Mouse (Mus musculus) neural tube, embryonic 11.5 days (tissue): ENCODE data around the gene Nxpe4. TPM values are rescaled to one million over a fixed set of nuclear protein-coding genes. Genes with fewer than 3 reads are reported as not detected.
A peak's percentile ranks its signal among the peaks of the same experiment; 100 is the strongest.

Source experiments
- ATAC-seq: fragments of 200-750 bp; cut with Nextera tagmentation; 2 replicates; pipeline ENCODE4 v1.8.0; 2017; ENCODE audit warnings: moderate number of reproducible peaks, mild to moderate bottlenecking, moderate TSS enrichment, moderate library complexity; ENCODE audit not compliant: insufficient read depth, low FRiP score, low TSS enrichment
- DNase-seq: peaks from one replicate; pipeline ENCODE4 v3.0.0-alpha.2; 2015; ENCODE audit warnings: low spot score
- H3K27ac ChIP-seq: fragments of 300-500 bp; sonication (generic); 2 replicates; pipeline ENCODE4 v1.5.1; 2014; ENCODE audit warnings: low read depth, mild to moderate bottlenecking, low read length
- H3K27me3 ChIP-seq: fragments of 300-500 bp; sonication (generic); 2 replicates; pipeline ENCODE4 v1.6.1; 2014; ENCODE audit warnings: mild to moderate bottlenecking, low read length, mixed read lengths; ENCODE audit not compliant: control insufficient read depth, insufficient read depth
- H3K36me3 ChIP-seq: fragments of 300-500 bp; sonication (generic); 2 replicates; pipeline ENCODE4 v1.6.1; 2014; ENCODE audit warnings: mild to moderate bottlenecking, low read length, moderate library complexity, mixed read lengths; ENCODE audit not compliant: control insufficient read depth, insufficient read depth
- H3K4me1 ChIP-seq: fragments of 300-500 bp; sonication (generic); 2 replicates; pipeline ENCODE4 v1.6.1; 2014; ENCODE audit warnings: low read length, mixed read lengths; ENCODE audit not compliant: control insufficient read depth, insufficient read depth
- H3K4me2 ChIP-seq: fragments of 300-500 bp; sonication (generic); 2 replicates; pipeline ENCODE4 v1.6.1; 2014; ENCODE audit warnings: low read depth, mild to moderate bottlenecking, moderate library complexity
- H3K4me3 ChIP-seq: fragments of 300-500 bp; sonication (generic); 2 replicates; pipeline ENCODE4 v1.5.1; 2014; ENCODE audit warnings: low read depth, low read length
- H3K9ac ChIP-seq: fragments of 300-500 bp; sonication (generic); 2 replicates; pipeline ENCODE4 v1.6.1; 2014; ENCODE audit warnings: mild to moderate bottlenecking, low read length
- H3K9me3 ChIP-seq: fragments of 300-500 bp; sonication (generic); 2 replicates; pipeline ENCODE4 v1.6.1; 2016; ENCODE audit warnings: low read length; ENCODE audit not compliant: control insufficient read depth
- WGBS: fragments of 180-500 bp; shearing (Covaris S2); extraction: QIAGEN DNeasy Blood & Tissue Kit; methylation state at CpG from one replicate; pipeline ENCODE4 v1.1.7; 2014; 5-methylcytosine and 5-hydroxymethylcytosine counted together
- polyA plus RNA-seq: library from polyadenylated mRNA; unstranded; fragments of >200 nt; fragmentation: Nextera tagmentation; extraction: Ambion mirVana; gene quantifications from 2 replicates; pipeline ENCODE4 v1.2.1, GENCODE M21; 2014

The Nxpe4 gene
- polyA plus RNA-seq, 1 experiment from 2014 or later: 6.0 TPM

DNA sequence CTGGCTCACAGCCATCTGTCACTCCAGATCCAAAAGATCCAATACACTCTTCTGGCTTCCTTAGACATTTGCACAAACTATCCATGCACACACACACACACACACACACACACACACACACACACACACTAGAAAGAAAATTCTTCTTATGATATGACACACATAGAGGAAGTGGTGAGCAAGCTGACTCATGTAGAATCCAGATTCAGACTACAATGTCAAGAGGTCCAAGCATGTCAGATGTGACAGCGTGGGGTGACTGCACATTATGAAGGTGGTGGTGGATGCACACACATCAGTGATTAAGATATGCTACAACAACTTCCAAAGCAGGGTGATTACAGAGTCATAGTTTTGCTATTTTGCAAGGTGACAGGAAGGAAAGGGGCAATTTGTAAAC lies 282.1 kb downstream of the Nxpe4 start:
- H3K4me3 ChIP-seq: no peak overlapping the region
- DNase-seq (no peak), ATAC-seq (no peak)
- H3K27me3 ChIP-seq: no peaks in the 10 kb centered on the region
- H3K9ac ChIP-seq: no peak overlapping the region
- WGBS: 87% methylated on average over 1 of the region's 1 CpGs
- H3K4me2 ChIP-seq: no peak overlapping the region
- H3K27ac ChIP-seq: no peak overlapping the region
- no peaks in the 10 kb centered on the region for H3K9me3 ChIP-seq
- H3K4me1 ChIP-seq: no peaks in the 10 kb centered on the region
- no peaks in the 10 kb centered on the region for H3K36me3 ChIP-seq

DNA sequence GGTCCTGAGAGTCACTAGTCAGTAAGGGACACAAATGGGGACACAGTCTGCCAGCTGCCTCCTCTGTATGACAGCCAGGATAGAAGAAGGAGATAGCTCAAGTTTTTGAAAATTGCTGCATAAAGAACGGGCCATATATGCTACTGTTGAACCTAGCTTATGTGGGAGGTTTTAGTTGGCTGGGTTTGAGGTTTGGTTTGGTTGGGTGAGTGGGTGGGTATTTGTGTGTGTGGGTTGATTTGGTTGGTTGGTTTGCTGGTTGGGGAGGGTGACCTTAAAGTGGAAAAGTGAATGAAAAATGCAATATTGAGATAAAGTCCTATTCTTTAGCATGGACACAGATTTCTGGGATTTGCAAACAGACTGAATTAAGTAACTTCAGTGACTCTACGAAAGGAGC lies 283.0 kb downstream of the Nxpe4 start:
- Histone ChIP-seq H3K27ac (no peak overlapping the region), H3K9ac (no peak overlapping the region), H3K4me1 (no peaks in the 10 kb centered on the region), H3K4me2 (no peak overlapping the region), H3K9me3 (no peaks in the 10 kb centered on the region), H3K27me3 (no peaks in the 10 kb centered on the region), H3K4me3 (no peak overlapping the region), H3K36me3 (no peaks in the 10 kb centered on the region)
- DNase-seq (no peak), ATAC-seq (no peak)
- 85% methylated on average over 2 of the region's 2 CpGs for WGBS

DNA sequence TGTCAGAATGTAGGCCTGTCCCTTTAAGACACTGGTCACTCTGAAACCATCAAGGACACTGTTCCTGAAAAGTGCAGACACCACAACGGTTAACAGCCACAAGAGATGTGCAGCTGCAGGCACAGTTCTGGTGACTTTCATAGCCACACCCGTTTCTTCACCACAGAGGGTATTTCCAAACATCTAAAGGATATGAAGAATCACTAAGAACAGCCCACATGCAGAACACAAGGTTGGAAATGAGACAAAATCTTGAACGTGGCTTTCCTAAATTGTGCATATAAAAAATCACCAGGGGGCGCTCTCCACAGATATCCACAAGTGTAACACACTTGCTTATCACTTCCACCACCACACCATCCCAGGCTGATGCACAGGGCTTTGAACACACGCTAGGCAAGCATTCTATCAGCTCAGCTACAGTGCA lies 286.0 kb downstream of the Nxpe4 start:
- Histone ChIP-seq H3K4me2 (no peak overlapping the region), H3K27ac (no peak overlapping the region), H3K27me3 (no peaks in the 10 kb centered on the region), H3K4me3 (no peak overlapping the region), H3K4me1 (no peaks in the 10 kb centered on the region), H3K9me3 (no peaks in the 10 kb centered on the region), H3K9ac (no peak overlapping the region), H3K36me3 (no peaks in the 10 kb centered on the region)
- WGBS: 48% methylated on average over 5 of the region's 5 CpGs
- DNase-seq (peak; percentile 16), ATAC-seq (no peak)

Other genes with a start within 250 kb of the Nxpe4 start
- 0.72 and 0.80 TPM in 2 replicates for gene Nxpe2, start 191.4 kb downstream of the Nxpe4 start, polyA plus RNA-seq